Mouse (Mus musculus): ENCODE measurements around the gene Senp6. TPM values are rescaled to one million over a fixed set of nuclear protein-coding genes. Genes with fewer than 3 reads are reported as not detected.
"Not testable (repeated sequence)": the region's sequence is repeated elsewhere in the genome, so short reads cannot be mapped to it uniquely, and the experiment has no call there.

Senp6 gene
- polyA plus RNA-seq, 1 experiment from 2014 or later = 78.7 TPM

DNA sequence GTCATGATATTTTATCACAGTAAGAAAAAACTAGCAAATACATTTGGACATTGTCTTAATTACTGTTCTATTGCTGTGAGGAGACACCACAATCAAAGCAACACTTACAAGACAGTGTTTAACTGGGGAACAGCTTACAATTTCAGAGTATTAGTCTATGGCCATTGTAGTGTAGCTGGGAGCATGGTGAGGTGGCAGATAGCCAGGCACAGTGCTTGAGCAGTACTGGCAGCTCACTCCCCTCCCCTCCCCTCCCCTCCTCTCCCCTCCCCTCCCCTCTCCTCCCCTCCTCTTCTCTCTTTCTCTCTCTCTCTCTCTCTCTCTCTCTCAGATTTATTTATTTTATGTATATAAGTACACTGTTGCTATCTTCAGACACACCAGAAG, 28.7 kb upstream of the Senp6 start:
- Histone ChIP-seq H3K4me2 (replicated peaks; ENCODE audit: low read depth, low read length) (no peak overlapping the region), H3K27ac (ENCODE audit: low read length) (no peak overlapping the region), H3K9me3 (ENCODE audit: control insufficient read depth, low read depth, low read length) (no peaks in the 10 kb centered on the region), H3K4me3 (ENCODE audit: low read depth, low read length) (no peak overlapping the region), H3K36me3 (ENCODE audit: control insufficient read depth, insufficient read depth, low read length) (no peaks in the 10 kb centered on the region), H3K9ac (replicated peaks; ENCODE audit: low read depth, low read length) (no peak overlapping the region), H3K4me1 (ENCODE audit: control insufficient read depth, insufficient read depth, low read length) (peaks cover 3% of the 10 kb centered on the region; the same call in 1 of the 2 replicates), H3K27me3 (ENCODE audit: control insufficient read depth, insufficient read depth, low read length) (no peaks in the 10 kb centered on the region)
- ATAC-seq (ENCODE audit: insufficient number of reproducible peaks, insufficient read depth, low FRiP score, low read depth) = no peak

DNA sequence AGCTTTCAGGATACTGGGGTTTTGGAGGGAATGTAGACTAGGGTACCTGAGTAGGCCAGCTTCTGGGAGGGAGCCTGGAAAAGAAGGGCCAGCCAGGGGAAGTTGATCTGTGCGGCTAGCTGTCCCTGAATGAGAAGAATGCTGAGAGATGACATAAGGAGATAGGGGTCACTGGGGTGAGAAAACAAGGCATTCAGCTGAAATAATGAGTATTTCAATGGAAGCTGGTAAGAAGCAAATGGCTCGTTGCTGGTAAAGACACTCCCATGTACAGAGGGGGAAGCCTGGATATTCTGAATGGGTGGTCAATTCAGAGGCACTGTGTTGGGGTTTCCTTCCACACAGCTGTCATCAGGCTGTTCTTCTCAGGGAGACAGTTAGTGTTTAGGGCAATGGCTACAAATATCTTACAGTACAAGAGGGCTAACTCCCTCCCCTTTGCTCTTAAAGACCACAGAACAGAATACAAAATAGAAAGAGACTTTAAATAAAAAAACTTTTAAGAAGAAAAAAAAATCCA, 27.3 kb upstream of the Senp6 start:
- Histone ChIP-seq H3K4me1 (ENCODE audit: control insufficient read depth, insufficient read depth, low read length) (peaks cover 3% of the 10 kb centered on the region; the same call in 1 of the 2 replicates), H3K4me3 (ENCODE audit: low read depth, low read length) (no peak overlapping the region), H3K36me3 (ENCODE audit: control insufficient read depth, insufficient read depth, low read length) (no peaks in the 10 kb centered on the region), H3K27me3 (ENCODE audit: control insufficient read depth, insufficient read depth, low read length) (no peaks in the 10 kb centered on the region), H3K27ac (ENCODE audit: low read length) (peak overlapping the region; percentile 78; the same call in 1 of the 2 replicates), H3K9ac (replicated peaks; ENCODE audit: low read depth, low read length) (no peak overlapping the region), H3K9me3 (ENCODE audit: control insufficient read depth, low read depth, low read length) (no peaks in the 10 kb centered on the region), H3K4me2 (replicated peaks; ENCODE audit: low read depth, low read length) (no peak overlapping the region)
- no peak for ATAC-seq (ENCODE audit: insufficient number of reproducible peaks, insufficient read depth, low FRiP score, low read depth)
- 23% methylated on average over 2 of the region's 2 CpGs for WGBS

DNA sequence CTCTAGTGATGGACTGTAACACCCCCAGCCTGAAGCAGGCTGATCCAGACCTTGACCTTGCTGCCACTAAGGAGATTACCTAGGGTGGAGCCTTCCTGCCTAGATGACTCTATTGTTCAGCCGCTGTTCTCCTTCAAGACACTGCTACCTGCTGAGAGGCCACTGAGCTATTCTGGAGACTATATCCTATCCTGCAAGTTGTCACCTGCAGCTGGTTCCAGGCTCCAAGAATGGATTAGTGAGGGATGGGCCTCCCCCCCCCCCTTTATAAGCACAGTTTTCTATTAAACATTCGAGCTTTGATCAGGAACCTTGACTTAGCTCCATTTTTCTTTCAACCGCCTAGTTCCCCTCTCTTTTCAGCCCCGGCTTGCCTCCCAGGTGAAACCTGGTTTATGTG, 22.4 kb upstream of the Senp6 start:
- H3K27me3 ChIP-seq (ENCODE audit: control insufficient read depth, insufficient read depth, low read length); H3K9me3 ChIP-seq (ENCODE audit: control insufficient read depth, low read depth, low read length); H3K4me3 ChIP-seq (ENCODE audit: low read depth, low read length); H3K9ac ChIP-seq (replicated peaks; ENCODE audit: low read depth, low read length); H3K4me1 ChIP-seq (ENCODE audit: control insufficient read depth, insufficient read depth, low read length); H3K36me3 ChIP-seq (ENCODE audit: control insufficient read depth, insufficient read depth, low read length); H3K4me2 ChIP-seq (replicated peaks; ENCODE audit: low read depth, low read length); ATAC-seq (ENCODE audit: insufficient number of reproducible peaks, insufficient read depth, low FRiP score, low read depth); H3K27ac ChIP-seq (ENCODE audit: low read length): not testable (repeated sequence)
- 74% methylated on average over 4 of the region's 4 CpGs for WGBS

DNA sequence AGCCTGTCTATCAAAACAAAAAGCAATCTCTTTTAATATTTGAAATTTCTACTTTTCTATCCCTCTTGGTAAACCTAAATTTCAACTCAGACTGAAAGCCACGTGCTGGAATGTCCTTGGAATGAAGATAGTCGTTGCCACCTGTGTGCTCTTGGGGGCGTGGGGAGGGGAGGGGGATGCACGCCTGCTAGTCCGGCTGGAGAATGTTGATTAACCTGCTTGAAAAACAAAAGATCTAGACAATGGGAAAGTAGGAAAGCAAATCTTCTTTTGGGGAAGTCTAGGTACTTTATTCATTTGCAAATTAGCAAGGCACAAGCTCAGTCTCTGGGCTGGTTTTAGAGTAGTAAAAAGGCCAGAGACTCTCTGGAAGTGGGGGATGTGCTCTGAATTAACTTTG, 17.4 kb upstream of the Senp6 start:
- not testable (repeated sequence) for H3K9me3 ChIP-seq (ENCODE audit: control insufficient read depth, low read depth, low read length); H3K36me3 ChIP-seq (ENCODE audit: control insufficient read depth, insufficient read depth, low read length); H3K27ac ChIP-seq (ENCODE audit: low read length); H3K4me2 ChIP-seq (replicated peaks; ENCODE audit: low read depth, low read length); H3K9ac ChIP-seq (replicated peaks; ENCODE audit: low read depth, low read length); H3K27me3 ChIP-seq (ENCODE audit: control insufficient read depth, insufficient read depth, low read length); H3K4me3 ChIP-seq (ENCODE audit: low read depth, low read length); ATAC-seq (ENCODE audit: insufficient number of reproducible peaks, insufficient read depth, low FRiP score, low read depth); H3K4me1 ChIP-seq (ENCODE audit: control insufficient read depth, insufficient read depth, low read length)
- WGBS = 42% methylated on average over 5 of the region's 5 CpGs

DNA sequence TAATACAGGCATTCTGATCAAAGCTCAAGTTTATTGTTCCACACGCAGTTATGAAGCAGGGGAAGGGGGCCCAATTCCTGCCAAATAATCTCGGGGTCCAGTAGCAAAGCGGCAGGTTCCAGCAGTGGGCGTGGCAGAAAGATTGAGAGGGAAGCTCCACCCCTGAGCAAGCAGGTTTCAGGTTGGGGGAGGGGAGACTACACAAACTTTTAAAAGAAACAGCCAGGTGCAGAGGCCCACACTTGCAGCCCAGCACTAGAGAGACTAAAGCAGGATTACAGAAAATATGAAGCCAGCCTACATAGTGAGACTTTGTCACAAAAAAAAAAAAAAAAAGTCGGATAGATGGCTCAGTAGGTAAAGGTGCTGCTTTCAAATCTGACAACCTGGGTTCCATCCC, 13.8 kb upstream of the Senp6 start:
- WGBS = 84% methylated on average over 5 of the region's 5 CpGs
- Histone ChIP-seq H3K36me3 (ENCODE audit: control insufficient read depth, insufficient read depth, low read length) (no peaks in the 10 kb centered on the region), H3K4me2 (replicated peaks; ENCODE audit: low read depth, low read length) (no peak overlapping the region), H3K9ac (replicated peaks; ENCODE audit: low read depth, low read length) (no peak overlapping the region), H3K27me3 (ENCODE audit: control insufficient read depth, insufficient read depth, low read length) (no peaks in the 10 kb centered on the region), H3K4me1 (ENCODE audit: control insufficient read depth, insufficient read depth, low read length) (no peaks in the 10 kb centered on the region), H3K9me3 (ENCODE audit: control insufficient read depth, low read depth, low read length) (peaks cover 4% of the 10 kb centered on the region; the same call in 1 of the 2 replicates), H3K4me3 (ENCODE audit: low read depth, low read length) (no peak overlapping the region), H3K27ac (ENCODE audit: low read length) (no peak overlapping the region)
- ATAC-seq (ENCODE audit: insufficient number of reproducible peaks, insufficient read depth, low FRiP score, low read depth) = no peak

DNA sequence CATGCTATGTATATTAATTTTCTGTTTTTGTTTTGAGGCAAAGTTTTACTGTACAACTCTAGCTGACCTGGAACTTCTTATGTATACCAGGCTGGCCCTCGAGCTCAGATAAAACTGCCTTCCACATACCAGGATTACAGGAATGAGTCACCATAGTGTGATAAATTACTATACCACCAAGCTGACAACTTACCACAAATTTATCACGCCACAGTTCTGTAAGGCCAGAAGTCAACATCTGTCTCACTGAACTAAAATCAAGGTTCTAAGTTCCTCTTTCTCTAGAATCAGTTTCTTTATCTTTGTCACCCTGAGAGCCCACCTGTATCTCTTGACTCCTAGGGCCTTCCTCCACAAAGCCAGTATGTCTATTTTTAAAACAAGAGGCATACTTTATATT, 9.0 kb upstream of the Senp6 start:
- Histone ChIP-seq H3K27ac (ENCODE audit: low read length) (no peak overlapping the region), H3K9ac (replicated peaks; ENCODE audit: low read depth, low read length) (no peak overlapping the region), H3K9me3 (ENCODE audit: control insufficient read depth, low read depth, low read length) (peaks cover 4% of the 10 kb centered on the region; the same call in 1 of the 2 replicates), H3K4me1 (ENCODE audit: control insufficient read depth, insufficient read depth, low read length) (no peaks in the 10 kb centered on the region), H3K4me3 (ENCODE audit: low read depth, low read length) (no peak overlapping the region), H3K4me2 (replicated peaks; ENCODE audit: low read depth, low read length) (no peak overlapping the region), H3K27me3 (ENCODE audit: control insufficient read depth, insufficient read depth, low read length) (no peaks in the 10 kb centered on the region), H3K36me3 (ENCODE audit: control insufficient read depth, insufficient read depth, low read length) (no peaks in the 10 kb centered on the region)
- no peak for ATAC-seq (ENCODE audit: insufficient number of reproducible peaks, insufficient read depth, low FRiP score, low read depth)
- 40% methylated on average over 2 of the region's 2 CpGs for WGBS

DNA sequence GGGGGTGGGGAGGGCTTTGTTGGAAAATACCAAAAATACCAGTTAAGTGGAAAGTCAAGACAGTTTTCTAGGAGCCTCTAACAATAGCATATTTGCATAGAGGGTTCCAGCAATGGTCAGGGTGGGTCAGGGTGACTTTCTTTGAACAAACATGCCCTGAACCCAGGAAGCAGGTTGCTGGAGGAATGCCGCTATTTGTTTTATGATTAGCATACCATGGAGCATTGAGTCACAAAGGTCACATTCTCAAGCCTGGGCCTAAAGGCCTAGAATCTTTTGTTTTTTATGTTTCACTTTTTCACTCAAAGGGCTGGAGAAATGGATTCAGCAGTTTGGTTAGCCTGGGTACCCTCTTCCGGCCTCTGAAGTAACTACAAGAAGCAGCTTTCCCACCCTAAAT, 1.2 kb upstream of the Senp6 start:
- H3K9ac ChIP-seq (replicated peaks; ENCODE audit: low read depth, low read length); H3K36me3 ChIP-seq (ENCODE audit: control insufficient read depth, insufficient read depth, low read length); H3K27ac ChIP-seq (ENCODE audit: low read length); H3K4me2 ChIP-seq (replicated peaks; ENCODE audit: low read depth, low read length); ATAC-seq (ENCODE audit: insufficient number of reproducible peaks, insufficient read depth, low FRiP score, low read depth); H3K9me3 ChIP-seq (ENCODE audit: control insufficient read depth, low read depth, low read length); H3K4me1 ChIP-seq (ENCODE audit: control insufficient read depth, insufficient read depth, low read length); H3K27me3 ChIP-seq (ENCODE audit: control insufficient read depth, insufficient read depth, low read length); H3K4me3 ChIP-seq (ENCODE audit: low read depth, low read length): not testable (repeated sequence)
- 86% methylated on average over 2 of the region's 2 CpGs for WGBS

DNA sequence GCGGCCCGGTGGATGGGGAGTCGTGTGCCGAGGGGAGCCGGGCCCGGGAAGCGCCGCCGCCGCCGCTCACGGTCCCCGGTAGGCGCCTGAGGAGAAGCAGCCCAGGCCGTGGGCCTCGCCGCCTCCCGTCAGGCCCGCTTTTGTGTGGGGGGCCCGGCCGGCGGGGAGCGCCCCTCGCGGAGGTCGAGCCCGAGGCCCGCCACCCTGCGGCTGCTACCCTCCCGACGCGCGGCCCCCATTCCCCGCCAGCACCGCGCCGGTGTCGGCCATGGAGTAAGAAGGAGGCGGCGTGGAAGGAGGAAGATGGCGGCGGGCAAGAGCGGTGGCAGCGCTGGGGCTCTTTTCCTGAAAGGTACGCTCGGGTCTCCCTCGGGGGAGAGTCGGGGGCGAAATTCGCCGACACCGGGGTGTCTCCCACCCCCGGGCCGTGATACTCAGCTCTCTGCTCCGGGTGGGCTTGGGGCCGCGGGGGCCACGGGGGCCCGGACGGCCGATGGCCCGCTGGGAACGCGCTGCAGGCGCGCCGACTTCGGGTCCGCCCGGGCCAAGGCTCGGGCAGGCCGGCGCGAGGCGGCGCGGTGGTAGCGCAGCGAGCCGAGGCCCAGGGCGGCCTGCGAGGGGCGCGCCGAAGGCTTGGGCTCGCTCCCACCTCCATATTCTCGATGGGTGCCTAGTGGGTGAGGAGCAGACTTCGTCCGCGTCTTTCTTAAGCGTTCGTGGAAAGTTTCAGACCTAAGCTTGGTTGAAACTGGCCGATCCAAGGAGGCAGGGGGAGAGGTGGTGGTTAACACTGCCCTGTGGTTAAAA, 721 bp downstream of the Senp6 start:
- Histone ChIP-seq H3K27me3 (ENCODE audit: control insufficient read depth, insufficient read depth, low read length) (no peaks in the 10 kb centered on the region), H3K4me2 (replicated peaks; ENCODE audit: low read depth, low read length) (peak overlapping the region; percentile 55), H3K9me3 (ENCODE audit: control insufficient read depth, low read depth, low read length) (peaks cover 4% of the 10 kb centered on the region; the same call in 1 of the 2 replicates), H3K4me3 (ENCODE audit: low read depth, low read length) (peak overlapping the region; percentile 97), H3K36me3 (ENCODE audit: control insufficient read depth, insufficient read depth, low read length) (no peaks in the 10 kb centered on the region), H3K4me1 (ENCODE audit: control insufficient read depth, insufficient read depth, low read length) (peaks cover 8% of the 10 kb centered on the region), H3K9ac (replicated peaks; ENCODE audit: low read depth, low read length) (peak overlapping the region; percentile 100), H3K27ac (ENCODE audit: low read length) (peak overlapping the region; percentile 100)
- WGBS = under 1% methylated on average over 80 of the region's 93 CpGs
- ATAC-seq (ENCODE audit: insufficient number of reproducible peaks, insufficient read depth, low FRiP score, low read depth) = peak; percentile 80

Measured in stomach, embryonic 14.5 days (tissue).